In the genomic region with DNA sequence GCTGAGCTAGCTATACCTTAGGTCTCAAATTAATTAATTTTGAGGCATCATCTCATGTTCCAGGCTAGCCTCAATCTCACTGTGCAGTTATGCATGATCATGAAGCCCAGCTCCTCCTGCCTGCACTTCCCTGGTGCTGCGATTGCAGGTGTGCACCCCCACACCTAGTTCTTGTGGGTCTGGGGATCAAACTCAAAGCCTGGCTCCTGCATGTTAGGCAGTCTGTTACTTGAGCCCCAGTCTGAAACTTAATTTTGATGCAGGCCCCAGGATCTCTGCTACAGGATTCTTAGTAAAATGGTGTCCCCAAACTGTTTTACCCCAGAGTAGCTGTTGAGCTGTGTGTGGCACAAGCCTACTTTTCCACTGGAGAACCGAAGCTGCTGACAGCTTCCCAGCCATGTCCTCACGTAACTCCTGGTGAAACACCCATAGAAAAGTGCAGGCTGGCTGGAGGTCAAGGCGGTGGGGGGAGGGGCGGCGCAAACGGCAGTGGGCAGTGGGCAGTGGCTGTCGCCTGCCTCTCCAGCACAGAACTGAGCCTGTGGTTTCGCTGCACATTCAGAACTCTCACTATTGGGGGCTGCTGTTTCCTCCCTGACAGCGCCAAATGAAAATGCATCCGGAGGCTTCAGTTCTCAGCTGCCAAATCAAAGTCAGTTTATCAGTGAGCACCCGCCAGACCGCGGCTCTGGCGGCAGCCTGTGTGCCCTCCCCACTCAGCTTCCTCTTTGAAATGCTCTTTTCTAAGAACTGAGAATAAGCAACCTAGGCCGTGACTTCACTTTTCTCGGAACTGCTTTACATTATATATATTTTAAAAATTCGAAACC, we compare ENCODE assay signal across 8 mouse cellular contexts. TPM values are rescaled to one million over a fixed set of nuclear protein-coding genes. Genes with fewer than 3 reads are reported as not detected.
DNase-seq lines count a peak whose midpoint lies in the region; ATAC-seq and TF ChIP-seq lines count a peak whose summit lies in the region.

No protein-coding gene starts in this region.

- H3K4me1 ChIP-seq in embryonic facial prominence, embryonic 12.5 days = peaks cover 26% of the 10 kb centered on the region; the same call in 1 of the 2 replicates
- H3K4me1 ChIP-seq in limb, embryonic 14.5 days (ENCODE audit: control insufficient read depth, insufficient read depth, low read length) = peaks cover 33% of the 10 kb centered on the region
- H3K4me1 ChIP-seq in midbrain, embryonic 14.5 days (ENCODE audit: control insufficient read depth, insufficient read depth, low read length) = peaks cover 2% of the 10 kb centered on the region; the same call in 1 of the 2 replicates

- intact Hi-C loops in gastrocnemius, adult 2 months (cut with DNase I) = loop anchor here (2.0 kb wide), 2 partner anchors 57 to 273 kb away; no protein-coding TSS in a partner anchor
- intact Hi-C loops in gastrocnemius, postnatal 36 days (cut with DNase I) = no loop called here

- TF ChIP-seq POLR2A in limb, embryonic 14.5 days (IDR thresholded peaks at IDR 0.05; ENCODE audit: borderline replicate concordance, extremely low read depth, insufficient read depth, insufficient read length) = no peak

- no peak for ATAC-seq in embryonic facial prominence, embryonic 12.5 days (ENCODE audit: insufficient number of reproducible peaks, insufficient read depth, low FRiP score, low TSS enrichment)
- ATAC-seq in hematopoietic stem cell, adult 5-6 weeks (replicated peaks in 1 of 2; ENCODE audit: insufficient read depth in 1 of 2, low FRiP score in 2 of 2, low TSS enrichment in 1 of 2, low read depth in 1 of 2, poor library complexity in 2 of 2, severe bottlenecking in 2 of 2) = peak; percentile 87 to 94
- no peak for ATAC-seq in limb, embryonic 14.5 days (ENCODE audit: low FRiP score, low read depth)
- ATAC-seq in midbrain, embryonic 14.5 days (ENCODE audit: low FRiP score, low TSS enrichment) = no peak

- H3K36me3 ChIP-seq in embryonic facial prominence, embryonic 12.5 days = peaks cover 6% of the 10 kb centered on the region; the same call in 1 of the 2 replicates
- H3K36me3 ChIP-seq in limb, embryonic 14.5 days (ENCODE audit: control insufficient read depth, insufficient read depth, low read length) = no peaks in the 10 kb centered on the region
- H3K36me3 ChIP-seq in midbrain, embryonic 14.5 days (ENCODE audit: control insufficient read depth, insufficient read depth, low read length) = no peaks in the 10 kb centered on the region

- H3K27me3 ChIP-seq in embryonic facial prominence, embryonic 12.5 days = no peaks in the 10 kb centered on the region
- H3K27me3 ChIP-seq in limb, embryonic 14.5 days (ENCODE audit: control insufficient read depth, insufficient read depth, low read length) = no peaks in the 10 kb centered on the region
- H3K27me3 ChIP-seq in midbrain, embryonic 14.5 days (ENCODE audit: control insufficient read depth, insufficient read depth, low read length) = no peaks in the 10 kb centered on the region

- H3K9me3 ChIP-seq in embryonic facial prominence, embryonic 12.5 days = no peaks in the 10 kb centered on the region
- H3K9me3 ChIP-seq in limb, embryonic 14.5 days (ENCODE audit: control insufficient read depth, low read length) = no peaks in the 10 kb centered on the region
- no peaks in the 10 kb centered on the region for H3K9me3 ChIP-seq in midbrain, embryonic 14.5 days (ENCODE audit: control insufficient read depth, low read length)

- no peak overlapping the region for H3K9ac ChIP-seq in embryonic facial prominence, embryonic 12.5 days
- peak overlapping the region; percentile 31 for H3K9ac ChIP-seq in limb, embryonic 14.5 days (ENCODE audit: low read depth, low read length, severe bottlenecking)
- no peak overlapping the region; the same call in 1 of the 2 replicates for H3K9ac ChIP-seq in midbrain, embryonic 14.5 days (replicated peaks; ENCODE audit: low read length)

- peak overlapping the region; percentile 43 for H3K4me2 ChIP-seq in embryonic facial prominence, embryonic 12.5 days (replicated peaks)
- peak overlapping the region; percentile 48 for H3K4me2 ChIP-seq in limb, embryonic 14.5 days (replicated peaks; ENCODE audit: low read depth, low read length, severe bottlenecking)
- peak overlapping the region; percentile 40 for H3K4me2 ChIP-seq in midbrain, embryonic 14.5 days (ENCODE audit: low read length)

- 17% methylated on average over 18 of the region's 18 CpGs for WGBS in embryonic facial prominence, embryonic 12.5 days
- 16% methylated on average over 18 of the region's 18 CpGs for WGBS in limb, embryonic 14.5 days
- WGBS in midbrain, embryonic 14.5 days = 22% methylated on average over 18 of the region's 18 CpGs

- DNase-seq in gastrocnemius, adult 2 months = peak; percentile 51
- DNase-seq in gastrocnemius, postnatal 25 days = no peak
- no peak for DNase-seq in limb, embryonic 14.5 days (ENCODE audit: low spot score)
- DNase-seq in midbrain, embryonic 14.5 days = peak; percentile 52
- peak; percentile 71 for DNase-seq in testis, postnatal 10 days (ENCODE audit: low spot score)
- no peak for DNase-seq in gastrocnemius, postnatal 36 days

- peak overlapping the region; percentile 80 for H3K27ac ChIP-seq in gastrocnemius, adult 2 months
- peak overlapping the region; percentile 62; the same call in 1 of the 2 replicates for H3K27ac ChIP-seq in embryonic facial prominence, embryonic 12.5 days
- peak overlapping the region; percentile 78 for H3K27ac ChIP-seq in limb, embryonic 14.5 days (replicated peaks; ENCODE audit: low read depth, low read length)
- H3K27ac ChIP-seq in midbrain, embryonic 14.5 days (replicated peaks; ENCODE audit: low read depth, low read length) = no peak overlapping the region

- no peak for TF ChIP-seq CTCF in gastrocnemius, adult 2 months (IDR thresholded peaks at IDR 0.05)

- H3K4me3 ChIP-seq in gastrocnemius, adult 2 months = peak overlapping the region; percentile 63
- 0 out of 2 replicates have a peak overlapping the region, but pooled peaks have one; percentile 8 for H3K4me3 ChIP-seq in embryonic facial prominence, embryonic 12.5 days
- peak overlapping the region; percentile 11; the same call in 1 of the 2 replicates for H3K4me3 ChIP-seq in limb, embryonic 14.5 days (replicated peaks; ENCODE audit: low read length)
- H3K4me3 ChIP-seq in midbrain, embryonic 14.5 days (replicated peaks; ENCODE audit: low read depth, low read length) = no peak overlapping the region

RNA-seq across cellular contexts. Expression of a gene that starts 8.8 kb away (rescaled TPM):
- total RNA-seq in gastrocnemius, adult 2 months (2021) = 1 to 10 TPM; 1.2 to 1.9 TPM
- 1 to 10 TPM; 2.8 to 3.5 TPM for total RNA-seq in gastrocnemius, postnatal 25 days (2021)
- 4.6 and 4.7 TPM in 2 replicates for polyA plus RNA-seq in embryonic facial prominence, embryonic 12.5 days (2016; fragmentation: Nextera tagmentation; extraction: Ambion mirVana)
- 8.0 and 8.6 TPM in 2 replicates for total RNA-seq in hematopoietic stem cell, adult 5-6 weeks (2017)
- 7.3 and 7.7 TPM in 2 replicates for polyA plus RNA-seq in limb, embryonic 14.5 days (2012; rRNA removed)
- polyA plus RNA-seq in limb, embryonic 14.5 days (2014; fragmentation: Nextera tagmentation; extraction: Ambion mirVana) = 3.2 and 3.4 TPM in 2 replicates
- 0.46 and 0.55 TPM in 2 replicates for polyA plus RNA-seq in midbrain, embryonic 14.5 days (2014; fragmentation: Nextera tagmentation; extraction: Ambion mirVana)
- 1 to 10 TPM; 2.5 to 2.7 TPM for total RNA-seq in gastrocnemius, postnatal 36 days (2021)

RNA-seq across cellular contexts. Expression of a gene that starts 31.0 kb away (rescaled TPM):
- total RNA-seq in gastrocnemius, adult 2 months (2021) = not detected
- not detected for total RNA-seq in gastrocnemius, postnatal 25 days (2021)
- not detected in 2 replicates for polyA plus RNA-seq in embryonic facial prominence, embryonic 12.5 days (2016; fragmentation: Nextera tagmentation; extraction: Ambion mirVana)
- total RNA-seq in hematopoietic stem cell, adult 5-6 weeks (2017) = not detected in 2 replicates
- polyA plus RNA-seq in limb, embryonic 14.5 days (2012; rRNA removed) = not detected in 2 replicates
- not detected in 2 replicates for polyA plus RNA-seq in limb, embryonic 14.5 days (2014; fragmentation: Nextera tagmentation; extraction: Ambion mirVana)
- polyA plus RNA-seq in midbrain, embryonic 14.5 days (2014; fragmentation: Nextera tagmentation; extraction: Ambion mirVana) = not detected in 2 replicates
- not detected for total RNA-seq in gastrocnemius, postnatal 36 days (2021)

RNA-seq across cellular contexts. Expression of a gene that starts 38.1 kb away (rescaled TPM):
- total RNA-seq in gastrocnemius, adult 2 months (2021) = not detected
- not detected for total RNA-seq in gastrocnemius, postnatal 25 days (2021)
- polyA plus RNA-seq in embryonic facial prominence, embryonic 12.5 days (2016; fragmentation: Nextera tagmentation; extraction: Ambion mirVana) = not detected in 2 replicates
- not detected in 2 replicates for total RNA-seq in hematopoietic stem cell, adult 5-6 weeks (2017)
- polyA plus RNA-seq in limb, embryonic 14.5 days (2012; rRNA removed) = not detected in 2 replicates
- not detected in 2 replicates for polyA plus RNA-seq in limb, embryonic 14.5 days (2014; fragmentation: Nextera tagmentation; extraction: Ambion mirVana)
- polyA plus RNA-seq in midbrain, embryonic 14.5 days (2014; fragmentation: Nextera tagmentation; extraction: Ambion mirVana) = 0.74 TPM in 1 of 2 replicates, not detected in the other
- total RNA-seq in gastrocnemius, postnatal 36 days (2021) = not detected

RNA-seq across cellular contexts. Expression of a gene that starts 47.8 kb away (rescaled TPM):
- not detected for total RNA-seq in gastrocnemius, adult 2 months (2021)
- total RNA-seq in gastrocnemius, postnatal 25 days (2021) = not detected
- not detected in 2 replicates for polyA plus RNA-seq in embryonic facial prominence, embryonic 12.5 days (2016; fragmentation: Nextera tagmentation; extraction: Ambion mirVana)
- not detected in 2 replicates for total RNA-seq in hematopoietic stem cell, adult 5-6 weeks (2017)
- not detected in 2 replicates for polyA plus RNA-seq in limb, embryonic 14.5 days (2012; rRNA removed)
- polyA plus RNA-seq in limb, embryonic 14.5 days (2014; fragmentation: Nextera tagmentation; extraction: Ambion mirVana) = not detected in 2 replicates
- polyA plus RNA-seq in midbrain, embryonic 14.5 days (2014; fragmentation: Nextera tagmentation; extraction: Ambion mirVana) = not detected in 2 replicates
- total RNA-seq in gastrocnemius, postnatal 36 days (2021) = not detected

RNA-seq across cellular contexts. Expression of a gene that starts 53.0 kb away (rescaled TPM):
- not detected for total RNA-seq in gastrocnemius, adult 2 months (2021)
- total RNA-seq in gastrocnemius, postnatal 25 days (2021) = not detected
- not detected in 2 replicates for polyA plus RNA-seq in embryonic facial prominence, embryonic 12.5 days (2016; fragmentation: Nextera tagmentation; extraction: Ambion mirVana)
- total RNA-seq in hematopoietic stem cell, adult 5-6 weeks (2017) = not detected in 2 replicates
- polyA plus RNA-seq in limb, embryonic 14.5 days (2012; rRNA removed) = not detected in 2 replicates
- not detected in 2 replicates for polyA plus RNA-seq in limb, embryonic 14.5 days (2014; fragmentation: Nextera tagmentation; extraction: Ambion mirVana)
- not detected in 2 replicates for polyA plus RNA-seq in midbrain, embryonic 14.5 days (2014; fragmentation: Nextera tagmentation; extraction: Ambion mirVana)
- total RNA-seq in gastrocnemius, postnatal 36 days (2021) = not detected

Comparison
In these comparisons a context has a peak if more than half of its experiments do, and no peak if none do; other contexts are left out.
1. DNase-seq: peak in gastrocnemius, adult 2 months (single experiment), midbrain, embryonic 14.5 days (single experiment) and testis, postnatal 10 days (single experiment); none in gastrocnemius, postnatal 25 days (single experiment), limb, embryonic 14.5 days (single experiment) and gastrocnemius, postnatal 36 days (0 of 2).
2. ATAC-seq: peak in hematopoietic stem cell, adult 5-6 weeks (2 of 2); none in embryonic facial prominence, embryonic 12.5 days (single experiment), limb, embryonic 14.5 days (single experiment) and midbrain, embryonic 14.5 days (single experiment).
3. Peak in every context shown above with its lines, with median percentiles within 50 percentile points of each other: H3K4me2 ChIP-seq.